Mouse (Mus musculus): ENCODE data around the gene Snx9.

Gene Snx9

DNA sequence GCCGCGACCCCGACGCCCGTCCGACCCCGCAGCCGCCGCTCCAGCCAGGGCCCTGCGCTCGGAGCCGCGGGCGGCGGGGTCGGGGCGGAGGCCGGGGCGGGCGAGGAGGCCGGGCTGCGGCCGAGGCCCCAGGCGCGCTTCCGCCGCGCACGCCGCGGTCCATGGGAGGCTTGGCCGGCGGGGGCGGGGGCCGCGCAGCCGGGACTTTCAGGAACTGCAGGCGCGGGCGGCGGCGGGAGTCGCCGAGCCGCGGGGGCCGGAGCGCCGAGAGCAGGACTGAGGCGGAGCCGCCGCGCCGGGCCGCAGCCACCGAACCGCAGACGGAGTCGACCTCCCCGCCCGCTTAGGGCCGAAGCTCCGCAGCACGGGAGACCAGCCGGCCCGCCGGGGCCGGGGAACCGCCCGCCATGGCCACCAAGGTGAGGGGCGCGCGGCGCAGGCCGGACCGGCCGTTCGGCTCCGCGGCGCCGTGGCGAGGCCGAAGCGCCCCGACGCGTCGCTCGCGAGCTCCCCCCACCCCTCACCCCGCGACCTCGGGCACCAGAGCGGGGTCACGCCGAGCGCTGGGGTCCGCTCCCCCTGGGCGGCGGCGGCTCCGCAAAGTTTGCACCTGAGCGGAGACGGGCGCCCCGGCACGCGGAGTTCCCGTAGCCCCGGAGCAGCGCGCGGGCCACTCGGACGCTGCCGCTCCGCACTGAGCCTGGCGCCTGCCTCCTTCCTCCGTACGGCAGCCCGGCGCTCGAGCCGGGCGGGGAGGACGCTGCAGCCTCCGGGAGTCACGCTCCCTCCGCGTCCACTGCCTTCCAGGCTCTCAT, at the start of gene Snx9:
Gene Snx9 (plus strand): TSS at position 202 of the 815 bp plus-strand sequence.
- peak; percentile 18 to 51 for DNase-seq (ENCODE audit: low spot score in 2 of 2)

DNA sequence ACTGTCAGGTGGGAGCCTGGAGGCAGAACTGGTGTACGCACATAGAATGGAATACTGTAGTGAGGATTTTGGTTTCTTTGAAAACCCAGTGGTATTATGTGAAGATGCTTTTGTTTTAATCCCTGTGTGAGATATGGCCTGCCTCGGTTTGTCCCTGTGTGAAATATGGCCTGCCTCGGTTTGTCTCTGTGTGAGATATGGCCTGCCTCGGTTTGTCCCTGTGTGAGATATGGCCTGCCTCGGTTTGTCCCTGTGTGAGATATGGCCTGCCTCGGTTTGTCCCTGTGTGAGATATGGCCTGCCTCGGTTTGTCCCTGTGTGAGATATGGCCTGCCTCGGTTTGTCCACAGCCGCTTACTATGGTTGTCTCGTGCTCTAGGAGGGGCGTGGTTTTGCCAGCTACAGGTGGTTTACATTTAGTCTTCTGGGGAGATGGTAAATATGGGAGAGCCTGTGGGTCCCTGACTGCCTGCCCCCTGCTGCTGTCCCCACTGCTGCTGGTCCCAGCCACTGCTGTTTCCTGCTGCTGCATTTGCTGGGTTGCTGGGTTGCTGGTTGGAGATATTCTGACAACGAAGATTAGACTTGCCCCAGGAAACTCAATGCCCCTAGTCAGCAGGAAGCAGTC, 48.9 kb upstream of the Snx9 start:
- no peak for DNase-seq (ENCODE audit: low spot score in 2 of 2)

GRCm38 (mm10) chr17:5793593-5793992, 47.5 kb upstream of the Snx9 start:
- DNase-seq (ENCODE audit: low spot score in 2 of 2), result no peak

- DNase-seq (ENCODE audit: low spot score in 2 of 2), result no peak
Measured at GRCm38 (mm10) chr17:5794276-5794675, 46.9 kb upstream of the Snx9 start.

- no peak for DNase-seq (ENCODE audit: low spot score in 2 of 2)
Measured at GRCm38 (mm10) chr17:5795369-5795768, 45.8 kb upstream of the Snx9 start.

DNA sequence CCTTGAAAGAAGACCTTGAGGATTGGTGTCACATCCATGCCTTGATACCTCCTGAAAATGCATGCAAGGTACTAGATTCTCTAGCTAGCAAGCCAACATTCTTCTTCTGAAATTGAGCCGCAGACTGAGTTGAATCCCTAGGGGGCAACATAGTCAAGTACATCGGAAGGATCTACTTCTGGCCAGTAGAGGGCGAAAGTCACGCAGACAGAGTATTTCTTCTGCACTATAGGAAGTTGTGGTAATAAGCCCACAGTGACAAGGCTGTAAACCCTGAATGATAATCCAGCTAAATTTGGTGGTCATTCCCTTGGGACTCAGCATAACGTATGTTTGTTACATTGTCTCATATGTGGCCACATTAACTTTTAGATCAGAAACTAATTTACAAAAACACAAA, 45.3 kb upstream of the Snx9 start:
- DNase-seq (ENCODE audit: low spot score in 2 of 2), result peak; percentile 70 to 82

GRCm38 (mm10) chr17:5797124-5797760, 43.9 kb upstream of the Snx9 start:
- no peak for DNase-seq (ENCODE audit: low spot score in 2 of 2)

DNA sequence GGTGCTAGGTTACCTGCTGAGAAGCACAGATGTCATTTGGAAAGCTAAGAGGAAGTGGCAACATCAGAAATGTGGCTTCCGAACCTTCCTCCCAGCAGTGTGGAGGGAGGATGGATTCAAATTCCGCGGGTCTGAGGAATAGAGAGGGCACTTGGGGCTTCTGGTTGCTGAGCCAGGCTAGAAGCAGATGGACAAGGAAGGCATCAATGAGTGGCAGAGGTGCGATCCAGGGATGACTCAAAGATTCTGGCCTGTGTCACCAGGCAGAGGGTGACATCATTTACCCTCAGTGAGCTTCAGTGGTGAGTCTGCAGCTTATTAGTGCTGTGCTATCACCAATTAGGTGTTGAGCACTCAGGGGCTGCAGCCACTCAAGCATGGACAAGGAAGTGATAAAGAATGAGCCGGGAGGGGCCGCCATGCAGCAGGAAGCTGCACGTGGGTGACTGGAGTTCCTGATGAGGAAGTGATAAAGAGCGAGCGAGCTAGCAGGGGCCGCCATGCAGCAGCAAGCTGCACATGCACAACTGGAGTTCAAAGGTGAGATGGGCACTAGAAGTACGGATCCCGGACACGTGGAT, 42.8 kb upstream of the Snx9 start:
- DNase-seq (ENCODE audit: low spot score in 2 of 2), result peak in 1 of 2 experiments; percentile 23

DNA sequence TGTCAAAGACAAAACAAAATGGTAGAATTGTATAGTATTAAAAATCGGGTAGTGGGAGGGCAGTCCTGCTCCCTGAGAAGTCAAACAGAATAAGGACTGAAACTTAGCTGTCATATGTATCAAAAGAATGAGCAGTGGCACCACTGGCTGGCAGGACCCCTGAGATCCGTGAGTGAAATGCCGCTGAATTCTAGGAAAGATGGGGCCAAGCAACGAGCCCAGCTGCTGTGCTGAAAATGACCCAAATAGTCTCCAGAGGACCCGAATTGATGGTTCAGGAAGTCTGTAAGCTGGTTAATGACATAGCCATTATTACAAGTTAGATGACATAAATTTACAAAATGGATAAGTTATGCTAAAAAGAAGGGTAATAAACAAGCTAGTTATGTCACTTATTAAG, 42.2 kb upstream of the Snx9 start:
- no peak for DNase-seq (ENCODE audit: low spot score in 2 of 2)

DNA sequence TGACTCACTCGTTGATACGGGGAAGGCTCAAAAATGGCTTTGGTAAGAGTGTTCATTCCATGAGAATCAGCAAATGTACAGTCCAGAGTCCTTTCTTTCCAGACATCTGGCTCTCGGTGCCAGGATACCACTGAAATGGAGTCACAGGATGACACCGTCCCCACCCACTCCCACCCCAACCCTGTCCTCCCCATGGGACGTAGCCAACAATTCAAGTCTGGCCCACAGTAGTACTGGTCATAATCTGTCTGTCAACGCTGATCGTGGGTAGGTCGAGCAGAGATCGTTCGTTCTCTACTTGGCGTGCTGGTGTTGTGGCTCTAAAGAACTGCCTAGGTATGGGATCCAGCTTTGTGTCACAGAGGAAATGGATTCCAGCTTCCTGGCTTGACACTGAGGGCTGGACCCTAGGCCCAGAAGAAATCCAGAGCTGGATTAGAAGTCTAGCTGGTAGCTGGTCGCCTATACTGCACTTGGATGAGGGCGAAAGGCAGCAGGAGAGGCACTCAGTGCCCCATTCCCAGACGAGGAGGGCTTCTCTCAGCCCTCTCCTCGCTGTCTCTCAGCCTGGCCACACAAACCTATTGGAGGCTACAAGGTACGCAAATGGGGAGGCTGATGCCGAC, 41.6 kb upstream of the Snx9 start:
- no peak for DNase-seq (ENCODE audit: low spot score in 2 of 2)

- no peak for DNase-seq (ENCODE audit: low spot score in 2 of 2)
Measured at GRCm38 (mm10) chr17:5800254-5800653, 40.9 kb upstream of the Snx9 start.

DNA sequence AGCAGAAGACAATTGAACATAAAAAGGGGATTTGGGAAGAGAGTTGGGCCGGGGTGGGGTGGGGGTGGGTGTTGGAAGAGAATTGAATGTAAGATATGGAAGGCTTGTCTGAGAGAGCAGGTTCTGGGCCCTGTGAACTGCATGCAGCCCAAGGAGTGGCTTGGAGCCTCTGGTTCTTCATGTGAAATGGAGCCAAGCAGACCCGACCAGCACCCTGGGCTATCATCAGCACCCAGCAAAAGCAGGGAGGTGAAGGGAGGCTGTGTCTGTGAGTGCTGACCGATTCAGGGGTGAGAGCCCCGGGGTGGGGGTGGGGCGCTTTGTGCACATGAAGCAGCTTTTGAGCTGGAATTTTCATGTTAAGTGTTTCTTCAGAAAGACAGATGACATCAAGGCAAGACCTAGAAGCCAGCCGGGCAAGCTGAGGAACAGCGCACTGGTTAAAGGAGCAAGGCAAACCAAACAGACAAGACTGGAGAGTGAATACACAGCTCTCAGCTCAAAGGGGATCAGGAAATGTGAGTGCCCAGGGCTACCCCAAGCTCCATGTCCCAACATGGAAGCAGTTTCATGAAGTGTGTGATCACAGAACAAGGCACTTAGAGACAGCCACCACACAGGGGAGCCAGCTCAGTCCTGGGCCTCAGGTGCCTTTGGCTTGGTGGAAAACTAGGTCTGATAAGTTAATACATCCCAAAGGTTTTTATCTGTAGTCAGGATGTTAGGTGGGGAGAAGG, 40.1 kb upstream of the Snx9 start:
- no peak for DNase-seq (ENCODE audit: low spot score in 2 of 2)

DNA sequence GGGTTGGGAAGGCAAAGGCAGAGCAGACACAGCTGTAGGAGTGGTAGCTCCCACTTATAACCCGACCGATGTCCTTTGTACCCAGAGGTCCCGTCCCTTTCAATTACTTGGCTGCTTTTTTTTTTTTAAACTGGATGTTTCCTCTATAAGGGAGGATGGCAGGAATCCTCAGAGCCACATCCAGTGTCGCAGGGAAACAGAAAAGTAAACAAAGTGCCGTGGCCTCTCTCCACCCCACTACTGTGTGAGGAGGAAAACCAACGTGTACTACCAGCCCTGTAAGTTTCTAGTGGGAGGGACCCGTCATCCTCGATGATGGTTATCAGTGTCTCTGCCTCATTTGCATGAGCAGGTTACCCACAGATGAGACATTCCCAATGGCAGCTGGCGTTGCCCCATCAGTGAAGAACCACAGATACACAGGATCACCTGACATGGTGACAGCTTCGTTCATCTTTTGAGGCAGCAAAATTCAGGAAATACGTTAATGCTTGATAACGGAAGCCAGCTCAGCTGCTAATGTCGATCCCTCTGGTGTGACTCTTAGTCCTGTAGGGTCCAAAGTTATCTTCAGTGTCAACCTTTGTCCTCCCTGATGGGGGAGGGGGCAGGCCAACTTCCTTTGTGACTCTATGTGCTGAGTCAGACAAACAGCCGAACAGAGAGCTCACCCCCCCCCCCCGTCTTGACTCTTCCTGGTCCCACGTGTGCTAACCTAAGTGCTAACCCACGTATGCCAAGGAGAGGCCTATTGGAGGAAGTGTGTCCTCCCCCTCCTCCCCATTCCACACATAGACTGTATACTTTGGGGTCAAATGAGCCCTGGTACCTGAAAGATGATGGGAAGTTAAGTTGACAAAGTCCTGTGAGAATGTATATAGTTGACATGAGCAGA, 39.1 kb upstream of the Snx9 start:
- DNase-seq (ENCODE audit: low spot score in 2 of 2), result peak; percentile 53 to 59

- peak; percentile 36 to 38 for DNase-seq (ENCODE audit: low spot score in 2 of 2)
Measured at GRCm38 (mm10) chr17:5802656-5802955, 38.5 kb upstream of the Snx9 start.

DNA sequence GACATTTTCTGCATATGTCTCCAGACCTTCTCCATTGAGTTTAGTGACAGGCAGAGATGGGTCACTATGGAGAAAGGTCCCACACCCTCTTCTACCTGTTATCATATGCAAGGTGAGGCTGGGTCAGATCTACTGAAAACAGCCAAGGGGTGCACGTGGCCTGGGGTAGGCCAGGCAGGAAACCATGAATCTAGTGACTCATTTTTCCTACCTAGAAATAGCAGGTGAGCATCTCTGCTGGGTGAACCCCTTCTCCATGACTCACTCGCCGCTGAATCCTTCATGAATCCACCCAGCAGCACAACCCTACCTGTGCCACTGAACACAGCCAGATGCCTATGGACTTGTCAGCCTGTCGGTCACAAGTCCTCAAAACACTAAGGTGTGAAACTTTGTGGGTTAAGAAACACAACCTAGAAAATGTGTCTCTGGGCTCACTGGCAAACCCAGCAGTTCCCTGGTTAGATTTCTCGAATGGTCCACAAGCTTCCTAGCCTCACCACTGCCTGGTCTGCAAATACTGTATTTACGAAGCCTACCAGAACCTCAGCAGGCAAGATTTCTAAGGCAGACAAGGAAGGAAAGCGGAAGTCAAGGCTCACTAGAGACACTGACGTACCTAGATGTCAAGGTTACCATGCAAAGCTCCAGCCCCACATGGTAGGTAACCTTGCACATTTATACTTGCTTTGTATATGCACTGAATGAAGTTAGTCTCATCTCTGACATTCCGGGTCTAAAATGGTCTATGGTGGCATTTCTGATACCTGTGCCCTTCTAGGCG, 37.7 kb upstream of the Snx9 start:
- no peak for DNase-seq (ENCODE audit: low spot score in 2 of 2)

GRCm38 (mm10) chr17:5804370-5805150, 36.6 kb upstream of the Snx9 start:
- DNase-seq (ENCODE audit: low spot score in 2 of 2), result no peak

GRCm38 (mm10) chr17:5805151-5805834, 35.8 kb upstream of the Snx9 start:
- no peak for DNase-seq (ENCODE audit: low spot score in 2 of 2)

DNA sequence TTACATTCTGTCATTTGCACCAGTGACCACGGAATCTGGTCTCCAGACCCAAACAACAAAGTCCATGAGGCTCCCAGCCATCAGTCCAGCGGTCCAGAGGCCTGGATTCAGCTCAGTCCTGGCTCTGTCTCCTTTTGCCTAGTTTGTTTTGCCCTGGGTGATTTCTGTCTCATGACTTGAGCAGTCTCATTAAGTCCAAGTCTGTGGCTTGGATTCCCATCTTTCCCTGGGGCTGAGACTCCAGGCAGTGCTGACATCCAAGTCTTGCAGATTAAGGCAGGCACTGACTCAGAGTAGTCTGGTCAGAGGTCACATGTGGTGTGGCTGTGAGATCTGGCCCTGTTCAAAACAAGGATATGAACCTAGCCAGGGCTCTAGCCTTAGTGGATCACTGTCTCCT, 35.2 kb upstream of the Snx9 start:
- no peak for DNase-seq (ENCODE audit: low spot score in 2 of 2)

Data from thymus, postnatal 10 days (tissue).